Mouse (Mus musculus) effector memory CD4-positive, alpha-beta T cell, adult 5 months (primary cell): ENCODE results near the gene Mphosph10. TPM values are rescaled to one million over a fixed set of nuclear protein-coding genes. Genes with fewer than 3 reads are reported as not detected.

Experiments
- polyA plus RNA-seq: library from polyadenylated mRNA; unstranded; fragments of 100-300 nt; shearing (Covaris generic); gene quantifications from one replicate; pipeline ENCODE4 v1.2.1, GENCODE M21; 2017

The Mphosph10 gene
- 39.7 TPM for polyA plus RNA-seq

DNA sequence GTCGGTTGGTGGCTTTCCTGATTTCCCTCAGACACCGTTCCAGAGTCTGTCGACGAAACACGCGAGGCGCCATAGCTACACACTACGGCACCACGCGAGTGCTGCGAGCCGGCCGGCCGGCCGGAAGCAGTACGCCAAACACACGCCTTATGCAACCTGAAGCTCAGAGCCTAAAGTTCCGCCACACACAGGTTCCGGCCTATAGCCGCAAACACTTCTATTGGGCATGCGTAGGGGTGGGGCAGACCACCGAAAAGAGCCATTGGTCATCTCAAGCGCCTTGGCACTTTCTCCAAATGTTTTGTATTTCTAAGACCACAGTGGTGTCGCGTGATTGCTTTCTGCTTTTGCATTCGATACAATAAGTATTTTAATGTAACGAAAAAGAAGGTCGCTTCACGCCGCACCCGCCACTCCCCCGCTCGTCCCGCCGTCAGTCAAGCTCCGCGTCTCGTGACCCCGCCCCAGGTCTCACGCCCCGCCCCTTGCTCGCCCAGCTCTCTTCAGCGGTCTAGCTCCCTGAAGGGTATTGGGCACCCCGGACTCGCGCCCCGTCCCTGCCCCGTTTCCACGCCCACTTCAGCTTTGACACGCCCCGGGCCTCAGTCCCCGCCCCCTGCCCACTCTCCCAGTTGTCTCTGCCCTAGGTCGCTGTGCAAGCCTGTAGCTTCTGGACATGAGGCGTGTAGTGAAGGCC is at the start of gene Mphosph10, which contains the start of gene Mcee:
Gene Mphosph10 (minus strand): TSS at position 147 of the 697 bp plus-strand sequence.
Gene Mcee (plus strand): TSS at position 486 of the 697 bp plus-strand sequence.

DNA sequence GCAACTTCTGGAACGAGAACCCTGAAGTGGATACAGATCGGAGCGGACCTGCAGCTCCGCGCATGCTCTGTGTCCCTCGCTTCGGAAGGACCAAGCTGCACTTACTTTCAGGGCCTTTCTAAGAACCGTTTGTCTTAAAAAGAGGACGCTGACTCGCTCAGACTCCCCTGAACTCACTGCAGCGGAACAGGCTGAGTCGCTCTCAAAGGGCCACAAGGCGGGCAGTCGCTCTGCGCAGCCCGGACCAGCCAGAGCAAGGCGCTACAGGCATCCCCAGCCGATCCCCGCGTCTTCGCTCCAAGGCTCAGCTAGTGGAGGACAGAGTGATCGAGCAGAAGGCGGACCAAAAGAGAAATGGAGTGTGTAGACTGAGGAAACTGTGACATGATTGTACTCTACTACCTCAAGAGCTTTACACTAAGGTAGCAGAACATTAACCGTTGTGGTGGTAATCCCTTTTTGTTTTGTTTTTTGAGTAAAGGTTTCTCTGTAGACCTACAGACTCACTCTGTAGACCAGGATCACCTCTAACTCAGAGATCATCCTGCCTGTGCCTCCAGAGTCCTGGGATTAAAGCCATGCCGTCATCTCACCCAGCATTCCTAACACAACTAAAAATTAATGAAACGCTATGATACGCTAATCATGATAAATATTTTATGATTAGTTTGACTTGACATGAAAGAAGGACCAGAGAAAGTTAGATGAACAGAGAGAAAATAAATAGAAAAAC is 18.1 kb downstream of the Mphosph10 start, which contains the start of gene Fan1:
Gene Fan1 (minus strand): TSS at position 266 of the 733 bp plus-strand sequence.

Other genes starting within 250 kb of the Mphosph10 start
- 1.6 TPM for gene Trpm1, start 238.4 kb downstream of the Mphosph10 start, polyA plus RNA-seq
- 9.1 TPM for gene Mtmr10, start 104.6 kb downstream of the Mphosph10 start, polyA plus RNA-seq
- gene Fan1, start 18.2 kb downstream of the Mphosph10 start, polyA plus RNA-seq, result 3.8 TPM
- gene Mcee, start 339 bp upstream of the Mphosph10 start, polyA plus RNA-seq, result 10.1 TPM
- gene Apba2, start 109.4 kb upstream of the Mphosph10 start, polyA plus RNA-seq, result not detected